Mouse (Mus musculus) forebrain, embryonic 16.5 days (tissue): ENCODE measurements around the gene Pbx4. TPM values are rescaled to one million over a fixed set of nuclear protein-coding genes. Genes with fewer than 3 reads are reported as not detected.

Experiments
- ATAC-seq: fragments of 200-750 bp; cut with Nextera tagmentation; 2 replicates; pipeline ENCODE4 v1.8.0; 2017; ENCODE audit warnings: mild to moderate bottlenecking, moderate library complexity
- H3K27ac ChIP-seq: fragments of 300-500 bp; sonication (generic); 2 replicates; pipeline ENCODE4 v1.5.1; 2014; ENCODE audit warnings: low read length, control low read depth
- H3K27me3 ChIP-seq: fragments of 300-500 bp; sonication (generic); replicated peaks from 2 replicates; pipeline ENCODE4 v1.6.1; 2014; ENCODE audit warnings: low read length; ENCODE audit not compliant: control insufficient read depth, insufficient read depth
- H3K36me3 ChIP-seq: fragments of 300-500 bp; sonication (generic); 2 replicates; pipeline ENCODE4 v1.6.1; 2014; ENCODE audit not compliant: control insufficient read depth, insufficient read depth
- H3K4me1 ChIP-seq: fragments of 300-500 bp; sonication (generic); replicated peaks from 2 replicates; pipeline ENCODE4 v1.6.1; 2014; ENCODE audit warnings: low read length; ENCODE audit not compliant: control insufficient read depth, insufficient read depth
- H3K4me2 ChIP-seq: fragments of 300-500 bp; sonication (generic); 2 replicates; pipeline ENCODE4 v1.6.1; 2014; ENCODE audit warnings: mild to moderate bottlenecking, low read length, control low read depth
- H3K4me3 ChIP-seq: fragments of 300-500 bp; sonication (generic); replicated peaks from 2 replicates; pipeline ENCODE4 v1.5.1; 2014; ENCODE audit warnings: mild to moderate bottlenecking, low read length, control low read depth
- H3K9ac ChIP-seq: fragments of 300-500 bp; sonication (generic); replicated peaks from 2 replicates; pipeline ENCODE4 v1.6.1; 2014; ENCODE audit warnings: low read depth, low read length, control low read depth
- H3K9me3 ChIP-seq: fragments of 300-500 bp; sonication (generic); 2 replicates; pipeline ENCODE4 v1.6.1; 2016; ENCODE audit warnings: low read length; ENCODE audit not compliant: control insufficient read depth
- WGBS: fragments of 180-500 bp; shearing (Covaris S2); extraction: QIAGEN DNeasy Blood & Tissue Kit; methylation state at CpG from one replicate; pipeline ENCODE4 v1.1.7; 2014; 5-methylcytosine and 5-hydroxymethylcytosine counted together
- polyA plus RNA-seq: library from polyadenylated mRNA; unstranded; fragments of >200 nt; fragmentation: Nextera tagmentation; extraction: Ambion mirVana; gene quantifications from 2 replicates; pipeline ENCODE4 v1.2.1, GENCODE M21; 2015

Pbx4 gene
- polyA plus RNA-seq, 1 experiment from 2014 or later, result 47.2 TPM

DNA sequence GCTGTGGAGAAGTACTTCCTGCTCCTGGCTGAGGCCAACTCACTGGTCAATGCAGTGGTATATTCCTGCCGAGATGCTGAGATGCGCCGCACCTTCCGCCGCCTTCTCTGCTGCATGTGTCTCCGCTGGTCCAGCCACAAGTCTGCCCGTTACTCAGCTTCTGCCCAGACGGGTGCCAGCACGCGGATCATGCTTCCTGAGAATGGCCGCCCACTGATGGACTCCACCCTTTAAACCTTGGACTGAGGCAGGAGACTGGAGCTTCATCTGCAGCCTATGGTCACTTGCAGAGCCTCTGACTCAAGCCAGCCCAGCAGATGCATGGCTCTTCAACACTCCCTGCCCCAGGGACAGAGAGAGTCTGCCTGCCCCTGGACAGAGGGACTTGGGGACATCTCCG, 5.9 kb upstream of the Pbx4 start:
- Histone ChIP-seq H3K9ac (no peak overlapping the region), H3K4me3 (no peak overlapping the region), H3K27me3 (no peaks in the 10 kb centered on the region), H3K4me2 (no peak overlapping the region), H3K27ac (no peak overlapping the region), H3K36me3 (0 out of 2 replicates have a peak, but pooled peaks cover 2% of the 10 kb centered on the region), H3K9me3 (no peaks in the 10 kb centered on the region), H3K4me1 (peaks cover 35% of the 10 kb centered on the region)
- ATAC-seq, result no peak
- 93% methylated on average over 12 of the region's 12 CpGs for WGBS

DNA sequence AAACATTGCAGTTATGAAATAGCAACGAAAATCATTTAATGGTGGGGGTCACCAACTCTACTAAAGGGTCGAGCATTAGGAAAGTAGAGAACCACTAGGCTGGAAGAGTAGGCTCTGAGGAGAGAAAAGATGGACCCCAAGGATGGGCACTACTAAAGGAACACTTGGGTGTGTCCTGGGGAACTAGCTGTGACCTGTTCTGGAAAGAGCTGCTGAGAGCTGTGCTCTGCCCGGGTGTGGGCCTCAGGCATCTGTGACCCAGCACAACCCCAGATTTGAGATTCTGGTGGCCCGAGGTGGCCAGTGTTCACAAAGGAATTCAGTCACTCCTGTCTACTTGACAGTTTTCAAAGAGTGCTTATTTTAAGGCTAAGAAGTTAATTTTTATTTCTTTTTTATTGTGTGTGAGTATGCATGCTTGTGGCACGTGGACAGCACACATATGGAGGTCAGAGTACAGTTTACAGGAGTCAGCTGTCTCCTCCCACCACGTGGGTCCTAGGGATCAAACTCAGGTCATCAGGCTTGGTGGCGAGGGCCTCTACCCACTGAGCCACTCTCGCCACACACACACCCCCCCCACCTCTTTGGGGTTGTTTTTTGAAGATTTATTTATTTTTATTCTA, 4.9 kb downstream of the Pbx4 start:
- Histone ChIP-seq H3K27me3 (no peaks in the 10 kb centered on the region), H3K4me1 (peaks cover 5% of the 10 kb centered on the region; the same call in 1 of the 2 replicates), H3K27ac (no peak overlapping the region), H3K4me3 (no peak overlapping the region), H3K9me3 (no peaks in the 10 kb centered on the region), H3K9ac (no peak overlapping the region), H3K4me2 (no peak overlapping the region), H3K36me3 (no peaks in the 10 kb centered on the region)
- WGBS, result 89% methylated on average over 8 of the region's 8 CpGs
- no peak for ATAC-seq

DNA sequence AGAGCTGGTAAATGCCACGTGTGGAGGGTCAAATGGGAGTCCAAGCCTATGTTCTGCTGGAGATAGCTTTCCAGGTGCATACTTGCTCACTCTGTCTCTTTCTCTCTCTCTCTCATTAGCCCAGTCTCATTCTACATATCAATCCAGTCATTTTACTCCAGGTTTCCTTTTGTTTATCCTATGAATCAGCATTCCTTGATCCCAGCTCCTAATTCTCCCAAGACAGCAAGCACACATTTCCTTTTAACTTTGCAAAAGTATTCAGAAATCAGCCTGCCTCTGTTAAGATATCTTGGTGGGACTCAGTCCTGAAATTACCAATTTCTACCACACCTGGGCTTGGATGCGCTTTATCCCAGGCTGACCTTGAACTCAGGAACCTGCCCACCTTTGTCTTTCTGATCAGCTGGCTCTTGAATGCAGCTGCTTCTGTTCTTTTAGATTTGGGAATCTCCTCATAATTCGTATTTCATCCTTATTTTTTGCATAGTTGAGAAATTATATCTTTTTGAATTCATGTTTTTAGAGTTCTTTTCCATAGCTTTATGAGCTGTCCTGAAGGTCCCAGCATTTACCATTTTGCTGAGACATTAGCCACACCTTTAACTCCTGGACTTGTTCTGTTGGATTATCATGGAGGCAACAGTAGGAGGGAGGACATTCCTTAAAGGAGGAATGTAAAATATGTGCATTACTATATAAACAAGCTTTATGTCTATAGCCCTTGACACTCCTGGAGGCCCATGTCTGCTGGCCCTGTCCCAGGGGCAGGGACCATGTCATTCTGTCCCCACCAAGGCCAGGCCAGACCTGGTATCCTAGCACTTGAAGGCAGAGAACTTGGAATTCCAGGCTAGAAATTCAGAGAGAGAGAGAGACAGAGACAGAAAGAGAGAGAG, 15.1 kb downstream of the Pbx4 start:
- H3K9ac ChIP-seq, result no peak overlapping the region
- H3K9me3 ChIP-seq, result no peaks in the 10 kb centered on the region
- H3K4me2 ChIP-seq, result no peak overlapping the region
- WGBS, result 84% methylated on average over 3 of the region's 3 CpGs
- no peak overlapping the region for H3K4me3 ChIP-seq
- H3K27me3 ChIP-seq, result no peaks in the 10 kb centered on the region
- H3K27ac ChIP-seq, result no peak overlapping the region
- H3K4me1 ChIP-seq, result no peaks in the 10 kb centered on the region
- ATAC-seq, result no peak
- H3K36me3 ChIP-seq, result no peaks in the 10 kb centered on the region

DNA sequence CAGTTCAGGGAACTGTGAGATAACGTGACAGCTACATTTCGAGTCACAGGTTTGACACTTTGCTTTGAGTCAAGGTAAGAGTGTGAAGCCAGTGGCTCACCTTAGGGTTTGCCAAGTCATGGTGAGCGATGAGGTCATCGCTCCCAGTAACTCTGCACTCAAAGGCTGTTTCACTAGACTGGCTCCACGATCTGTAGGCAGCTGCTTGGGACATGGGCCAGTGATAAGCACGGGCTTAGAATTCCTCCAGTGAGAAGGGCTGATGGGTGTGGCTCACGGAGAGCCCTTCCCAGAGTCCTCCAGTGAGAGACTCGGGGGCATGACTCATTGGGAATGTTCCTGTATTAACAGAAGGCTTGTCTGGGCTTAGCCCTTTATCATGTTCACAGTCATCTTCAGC, 16.7 kb downstream of the Pbx4 start:
- no peak overlapping the region for H3K4me2 ChIP-seq
- no peak overlapping the region for H3K27ac ChIP-seq
- WGBS, result 93% methylated on average over 8 of the region's 8 CpGs
- no peak for ATAC-seq
- no peaks in the 10 kb centered on the region for H3K9me3 ChIP-seq
- no peaks in the 10 kb centered on the region for H3K27me3 ChIP-seq
- no peaks in the 10 kb centered on the region for H3K4me1 ChIP-seq
- H3K36me3 ChIP-seq, result no peaks in the 10 kb centered on the region
- H3K4me3 ChIP-seq, result no peak overlapping the region
- no peak overlapping the region for H3K9ac ChIP-seq

DNA sequence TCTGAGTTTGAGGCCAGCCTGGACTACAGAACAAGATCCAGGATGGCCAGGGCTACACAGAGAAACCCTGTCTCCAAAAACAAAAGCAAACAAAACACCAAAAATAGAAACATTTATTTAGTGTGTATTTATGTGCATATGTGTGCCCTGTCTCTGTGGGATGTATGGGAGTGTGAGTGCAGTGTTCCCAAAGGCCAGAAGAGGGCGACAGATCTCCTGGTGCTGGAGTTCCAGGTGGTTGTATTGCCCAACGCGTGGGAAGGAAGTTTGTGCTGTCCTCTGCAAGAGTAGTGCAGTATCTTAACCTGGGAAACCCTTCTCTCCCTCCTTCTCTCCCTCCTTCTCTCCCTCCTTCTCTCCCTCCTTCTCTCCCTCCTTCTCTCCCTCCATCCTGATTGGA, 17.6 kb downstream of the Pbx4 start:
- Histone ChIP-seq H3K27me3 (no peaks in the 10 kb centered on the region), H3K9ac (no peak overlapping the region), H3K4me3 (no peak overlapping the region), H3K9me3 (no peaks in the 10 kb centered on the region), H3K4me1 (no peaks in the 10 kb centered on the region), H3K36me3 (no peaks in the 10 kb centered on the region), H3K4me2 (no peak overlapping the region), H3K27ac (no peak overlapping the region)
- no peak for ATAC-seq
- 46% methylated on average over 3 of the region's 3 CpGs for WGBS

DNA sequence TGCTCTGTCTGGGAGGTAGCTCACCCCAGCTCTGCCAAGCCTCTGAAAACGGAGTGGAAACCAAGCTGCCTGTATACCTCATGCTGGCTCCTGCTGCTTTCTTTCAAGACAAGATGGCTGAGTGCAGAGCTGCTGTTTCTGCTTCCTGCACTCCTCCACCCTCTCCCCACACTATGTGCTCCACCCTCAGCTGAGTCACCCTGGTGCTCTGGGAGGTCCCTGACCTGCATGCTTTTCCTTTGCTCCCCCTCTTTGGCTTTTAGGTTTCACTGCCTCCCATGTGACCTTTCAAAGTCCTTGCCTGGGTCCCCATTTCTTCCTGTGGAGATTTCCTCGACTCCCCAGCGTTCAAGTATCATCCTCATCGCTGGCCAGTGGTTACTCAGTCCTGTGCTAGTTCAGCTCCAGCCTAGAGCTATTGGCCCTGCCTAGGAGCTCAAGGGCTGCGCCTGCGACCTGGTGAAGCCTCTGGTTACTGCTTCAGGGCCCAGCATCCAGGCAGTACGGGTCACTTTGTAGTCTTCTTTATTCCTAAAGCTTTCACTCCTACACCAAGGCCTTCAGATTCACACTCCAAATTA, 18.7 kb downstream of the Pbx4 start:
- H3K4me1 ChIP-seq, result no peaks in the 10 kb centered on the region
- no peaks in the 10 kb centered on the region for H3K9me3 ChIP-seq
- no peak overlapping the region for H3K27ac ChIP-seq
- WGBS, result 85% methylated on average over 7 of the region's 7 CpGs
- no peak overlapping the region for H3K4me3 ChIP-seq
- no peaks in the 10 kb centered on the region for H3K36me3 ChIP-seq
- H3K9ac ChIP-seq, result no peak overlapping the region
- no peaks in the 10 kb centered on the region for H3K27me3 ChIP-seq
- no peak for ATAC-seq
- H3K4me2 ChIP-seq, result no peak overlapping the region

DNA sequence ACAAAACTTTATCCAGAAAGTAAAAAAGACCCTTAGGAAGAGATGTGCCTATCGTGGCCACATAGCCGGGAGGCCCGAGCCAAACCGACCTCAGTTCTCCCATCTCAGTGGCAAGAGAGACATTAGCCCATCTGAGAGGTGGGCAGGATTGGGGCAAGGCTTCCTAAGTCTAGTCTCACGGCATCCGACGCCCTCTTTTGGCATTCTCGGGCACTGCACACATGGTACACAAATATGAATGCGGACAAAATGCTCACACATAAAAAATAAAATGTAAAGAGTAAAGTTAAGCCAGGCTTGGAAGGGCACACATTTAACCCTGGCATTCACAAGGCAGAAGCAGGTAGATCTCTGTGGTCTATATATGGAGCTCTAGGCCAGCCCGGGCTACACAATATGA, 21.6 kb downstream of the Pbx4 start:
- WGBS, result 96% methylated on average over 10 of the region's 10 CpGs
- H3K4me3 ChIP-seq, result no peak overlapping the region
- no peak overlapping the region for H3K4me2 ChIP-seq
- H3K27me3 ChIP-seq, result no peaks in the 10 kb centered on the region
- H3K9ac ChIP-seq, result no peak overlapping the region
- H3K4me1 ChIP-seq, result no peaks in the 10 kb centered on the region
- no peaks in the 10 kb centered on the region for H3K36me3 ChIP-seq
- no peak for ATAC-seq
- no peak overlapping the region for H3K27ac ChIP-seq
- H3K9me3 ChIP-seq, result no peaks in the 10 kb centered on the region

DNA sequence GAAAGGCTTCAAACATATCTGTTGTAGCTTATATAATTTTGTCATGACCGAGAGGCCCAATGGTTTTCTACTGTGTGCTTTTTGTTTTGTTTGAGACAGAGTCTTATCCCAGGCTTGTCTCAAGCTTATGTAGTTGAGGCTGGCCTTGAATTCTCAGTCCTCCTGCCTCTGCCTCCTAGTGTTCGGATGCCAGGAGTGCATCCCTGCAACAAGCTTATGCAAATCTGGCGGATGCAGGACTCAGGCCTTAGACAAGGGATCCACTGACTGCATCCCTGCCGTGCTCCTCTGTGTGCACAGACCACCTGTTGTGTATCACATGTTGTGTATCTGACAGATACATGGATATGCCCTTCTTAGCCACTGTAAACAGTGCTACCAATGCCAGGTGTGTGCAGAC, 28.5 kb downstream of the Pbx4 start:
- 59% methylated on average over 4 of the region's 4 CpGs for WGBS
- H3K4me2 ChIP-seq, result no peak overlapping the region
- H3K4me3 ChIP-seq, result no peak overlapping the region
- H3K4me1 ChIP-seq, result no peaks in the 10 kb centered on the region
- H3K36me3 ChIP-seq, result peaks cover 2% of the 10 kb centered on the region; the same call in 1 of the 2 replicates
- H3K27ac ChIP-seq, result no peak overlapping the region
- no peaks in the 10 kb centered on the region for H3K27me3 ChIP-seq
- H3K9me3 ChIP-seq, result no peaks in the 10 kb centered on the region
- ATAC-seq, result no peak
- no peak overlapping the region for H3K9ac ChIP-seq

DNA sequence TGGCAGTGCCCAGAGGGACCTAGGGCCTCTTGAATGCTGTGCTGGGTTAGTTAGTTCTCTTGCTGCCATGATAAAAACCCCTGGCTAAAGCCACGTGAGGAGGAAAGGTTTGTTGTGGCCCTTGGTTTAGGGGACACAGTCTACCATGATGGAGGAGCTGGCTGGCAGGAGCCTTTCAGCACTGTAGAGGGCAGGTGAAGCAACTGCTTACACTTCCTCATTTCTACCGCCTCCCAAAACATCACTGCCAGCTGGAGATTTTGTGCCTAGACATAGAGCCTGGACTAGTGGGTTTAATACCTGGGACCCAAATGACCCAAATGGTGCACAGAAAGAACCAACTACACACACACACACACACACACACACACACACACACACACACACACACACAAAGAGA, 29.0 kb downstream of the Pbx4 start:
- H3K4me1 ChIP-seq, result no peaks in the 10 kb centered on the region
- no peaks in the 10 kb centered on the region for H3K27me3 ChIP-seq
- no peak overlapping the region for H3K27ac ChIP-seq
- H3K36me3 ChIP-seq, result peaks cover 2% of the 10 kb centered on the region; the same call in 1 of the 2 replicates
- 70% methylated on average over 2 of the region's 2 CpGs for WGBS
- no peaks in the 10 kb centered on the region for H3K9me3 ChIP-seq
- no peak overlapping the region for H3K9ac ChIP-seq
- H3K4me2 ChIP-seq, result no peak overlapping the region
- no peak for ATAC-seq
- no peak overlapping the region for H3K4me3 ChIP-seq
